Mouse (Mus musculus) adrenal gland, postnatal 10 days (tissue): ENCODE measurements around the gene Inhbc. TPM values are rescaled to one million over a fixed set of nuclear protein-coding genes. Genes with fewer than 3 reads are reported as not detected.
"Not testable (repeated sequence)": the region's sequence is repeated elsewhere in the genome, so short reads cannot be mapped to it uniquely, and the experiment has no call there.

ENCODE experiments used
- DNase-seq: peaks from one replicate; pipeline ENCODE4 v3.0.0; 2021; ENCODE audit warnings: mixed read lengths
- total RNA-seq, 2 experiments: library from RNA; stranded (reverse); gene quantifications; 2 replicates each; pipeline ENCODE4 v1.2.3; 2021

Inhbc gene
- total RNA-seq, 2 experiments from 2014 or later = 10.9 to 22.9 TPM

DNA sequence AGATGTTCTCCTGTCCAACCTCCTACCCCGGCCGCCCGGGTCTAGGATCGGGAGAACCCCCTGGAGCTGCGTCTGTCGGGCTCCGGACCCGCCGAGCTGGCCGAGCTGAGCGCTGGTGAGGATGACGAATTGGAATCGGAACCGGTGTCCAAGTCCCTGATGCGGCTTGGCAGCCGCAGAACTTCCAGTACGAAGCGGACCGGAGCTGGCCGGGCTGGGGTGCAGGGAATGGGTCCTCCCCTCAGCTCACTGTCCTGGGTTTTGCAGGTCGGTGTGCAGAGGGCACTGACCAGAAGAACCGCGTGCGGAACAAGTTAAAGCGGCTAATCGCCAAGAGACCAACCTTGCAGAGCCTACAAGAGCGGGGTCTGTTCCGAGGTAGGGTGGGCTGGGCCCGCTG, 43.4 kb downstream of the Inhbc start:
- peak; percentile 39 for DNase-seq

- peak; percentile 49 for DNase-seq
Measured at GRCm38 (mm10) chr10:127326017-127326801, 44.0 kb downstream of the Inhbc start.

GRCm38 (mm10) chr10:127325454-127326016, 44.7 kb downstream of the Inhbc start:
- no peak for DNase-seq

DNA sequence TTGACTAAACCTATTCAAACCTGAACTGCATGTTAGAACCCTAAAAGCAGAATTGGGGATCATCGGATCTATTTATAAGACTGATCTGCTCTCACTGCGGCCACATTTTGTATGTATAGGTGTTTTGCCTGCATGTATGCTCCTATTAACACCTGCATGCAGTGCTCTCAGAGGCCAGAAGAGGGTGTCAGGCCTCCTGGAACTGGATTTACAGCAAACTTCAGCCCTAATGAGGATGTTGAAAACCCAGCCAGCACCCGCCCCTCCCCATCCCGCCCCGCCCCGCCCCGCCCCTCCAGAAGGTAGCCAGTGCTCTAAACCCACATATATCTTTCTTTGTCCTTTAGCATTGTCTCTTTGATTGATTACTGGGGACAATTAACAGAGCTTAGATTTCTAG, 45.7 kb downstream of the Inhbc start:
- peak; percentile 38 for DNase-seq

GRCm38 (mm10) chr10:127323131-127323855, 46.9 kb downstream of the Inhbc start:
- DNase-seq = no peak

DNA sequence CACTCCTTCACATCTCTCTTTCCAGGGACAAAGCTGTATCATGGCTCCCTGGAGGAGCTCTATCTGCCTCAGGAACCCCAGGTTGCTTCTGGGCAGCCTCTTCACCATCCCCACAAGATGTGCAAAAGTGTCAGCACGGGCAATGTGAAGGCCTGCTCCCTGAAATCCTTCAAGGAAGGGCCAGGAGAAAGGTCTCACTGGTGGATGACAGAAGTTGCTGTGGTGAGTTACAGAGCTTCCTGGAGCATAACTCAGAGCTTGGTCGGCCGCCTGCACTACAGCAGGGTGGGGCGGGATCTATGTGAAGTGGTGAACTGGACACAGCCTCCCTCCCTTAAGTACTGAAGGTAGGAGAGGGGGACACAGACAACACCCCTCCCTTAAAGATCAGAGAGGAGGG, 47.6 kb downstream of the Inhbc start:
- no peak for DNase-seq

- no peak for DNase-seq
Measured at GRCm38 (mm10) chr10:127322178-127322577, 48.1 kb downstream of the Inhbc start.

- DNase-seq = no peak
Measured at GRCm38 (mm10) chr10:127321621-127322020, 48.6 kb downstream of the Inhbc start, which contains the start of gene Arhgap9. TSS of gene Arhgap9 (plus strand) at chr10:127321964.

DNA sequence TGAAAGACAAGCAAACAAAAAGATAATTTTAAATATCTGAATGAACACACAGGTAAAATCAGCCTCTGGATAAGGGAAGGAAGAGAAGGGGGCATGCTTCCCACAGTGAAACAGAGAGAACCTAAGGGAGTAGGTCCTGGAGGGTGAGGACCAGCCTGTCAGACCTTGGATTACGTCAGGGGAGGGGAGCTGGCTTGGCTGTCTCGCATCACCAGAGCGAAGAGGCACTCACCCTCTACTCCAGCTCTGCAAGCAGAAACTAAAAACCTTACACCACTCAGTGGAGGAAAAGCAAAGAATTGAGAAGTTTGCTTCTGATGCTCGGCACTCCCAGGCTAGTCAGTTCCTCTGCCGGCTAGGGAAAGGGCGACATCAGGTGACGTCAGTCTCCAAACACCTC, 50.3 kb downstream of the Inhbc start:
- DNase-seq = no peak

DNA sequence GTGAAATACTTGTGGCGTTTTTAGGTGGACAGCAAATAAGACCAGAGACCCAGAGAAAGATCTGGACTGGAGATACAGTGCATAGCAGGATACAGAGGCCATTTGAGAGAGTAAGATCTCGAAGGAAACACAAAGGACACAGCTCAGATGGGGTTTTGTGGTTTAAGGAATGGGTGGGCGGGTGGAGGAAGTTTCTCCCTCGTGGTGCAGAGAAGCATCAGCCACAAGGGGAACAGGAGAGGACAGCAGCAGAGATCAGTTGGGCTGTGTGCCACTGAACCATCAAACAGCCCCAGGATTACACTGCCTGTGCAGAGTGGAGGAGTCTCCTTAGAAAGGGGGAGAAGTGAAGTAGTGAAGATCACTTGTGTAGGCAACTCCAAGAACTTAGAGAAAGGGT, 52.2 kb downstream of the Inhbc start:
- no peak for DNase-seq

- no peak for DNase-seq
Measured at GRCm38 (mm10) chr10:127317277-127317676, 53.0 kb downstream of the Inhbc start.

GRCm38 (mm10) chr10:127314950-127315349, 55.3 kb downstream of the Inhbc start:
- not testable (repeated sequence) for DNase-seq

DNA sequence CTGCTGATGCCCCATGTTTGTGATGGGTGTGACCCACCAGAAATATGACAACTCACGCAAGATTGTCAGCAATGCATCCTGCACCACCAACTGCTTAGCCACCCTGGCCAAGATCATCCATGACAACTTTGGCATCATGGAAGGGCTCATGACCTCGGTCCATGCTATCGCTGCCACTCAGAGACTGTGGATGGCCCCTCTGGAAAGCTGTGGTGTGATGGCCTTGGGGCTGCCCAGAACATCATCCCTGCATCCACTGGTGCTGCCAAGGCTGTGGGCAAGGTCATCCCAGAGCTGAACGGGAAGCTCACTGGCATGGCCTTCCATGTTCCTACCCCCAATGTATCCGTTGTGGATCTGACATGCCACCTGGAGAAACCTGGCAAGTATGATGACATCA, 56.7 kb downstream of the Inhbc start:
- DNase-seq = not testable (repeated sequence)

DNA sequence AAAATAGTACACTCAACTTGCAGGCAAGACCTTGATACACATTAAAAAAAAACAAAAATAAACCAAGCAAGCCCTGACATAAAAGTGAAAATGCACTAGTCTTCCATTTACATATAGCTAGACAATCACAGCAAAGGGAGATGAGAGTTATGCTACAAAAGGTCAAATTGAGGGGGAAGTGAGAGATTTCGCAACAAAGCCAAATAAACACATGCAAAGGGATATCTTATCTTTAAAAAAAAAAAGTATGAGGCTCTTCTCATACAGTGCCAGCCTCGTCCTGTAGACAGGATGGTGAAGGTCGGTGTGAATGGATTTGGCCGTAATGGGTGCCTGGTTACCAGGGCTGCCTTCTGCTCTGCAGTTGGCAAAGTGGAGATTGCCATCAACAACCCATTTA, 57.4 kb downstream of the Inhbc start:
- DNase-seq = no peak

DNA sequence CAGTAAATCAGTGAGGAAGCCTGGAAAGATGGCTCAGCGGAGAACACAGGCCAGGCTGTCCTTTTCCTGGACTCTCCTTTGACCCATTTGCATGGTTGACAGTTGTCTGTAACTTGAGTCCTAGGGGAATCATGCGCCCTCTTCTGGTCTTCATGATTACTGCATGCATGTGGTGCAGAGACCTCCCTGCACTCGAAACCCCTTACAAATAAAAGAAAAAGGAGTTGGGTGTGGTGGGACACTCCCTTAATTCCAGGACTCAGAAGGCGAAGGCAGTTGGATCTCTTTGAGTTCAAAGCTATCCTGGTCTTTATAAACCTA, 57.9 kb downstream of the Inhbc start:
- DNase-seq = peak; percentile 87

- peak; percentile 96 for DNase-seq
Measured at GRCm38 (mm10) chr10:127311476-127312355, 58.5 kb downstream of the Inhbc start, which contains the start of gene Mars. TSS of gene Mars (minus strand) at chr10:127311786.

GRCm38 (mm10) chr10:127310523-127311475, 59.4 kb downstream of the Inhbc start:
- DNase-seq = no peak

- not testable (repeated sequence) for DNase-seq
Measured at GRCm38 (mm10) chr10:127309167-127309566, 61.1 kb downstream of the Inhbc start.
